In the genomic region with DNA sequence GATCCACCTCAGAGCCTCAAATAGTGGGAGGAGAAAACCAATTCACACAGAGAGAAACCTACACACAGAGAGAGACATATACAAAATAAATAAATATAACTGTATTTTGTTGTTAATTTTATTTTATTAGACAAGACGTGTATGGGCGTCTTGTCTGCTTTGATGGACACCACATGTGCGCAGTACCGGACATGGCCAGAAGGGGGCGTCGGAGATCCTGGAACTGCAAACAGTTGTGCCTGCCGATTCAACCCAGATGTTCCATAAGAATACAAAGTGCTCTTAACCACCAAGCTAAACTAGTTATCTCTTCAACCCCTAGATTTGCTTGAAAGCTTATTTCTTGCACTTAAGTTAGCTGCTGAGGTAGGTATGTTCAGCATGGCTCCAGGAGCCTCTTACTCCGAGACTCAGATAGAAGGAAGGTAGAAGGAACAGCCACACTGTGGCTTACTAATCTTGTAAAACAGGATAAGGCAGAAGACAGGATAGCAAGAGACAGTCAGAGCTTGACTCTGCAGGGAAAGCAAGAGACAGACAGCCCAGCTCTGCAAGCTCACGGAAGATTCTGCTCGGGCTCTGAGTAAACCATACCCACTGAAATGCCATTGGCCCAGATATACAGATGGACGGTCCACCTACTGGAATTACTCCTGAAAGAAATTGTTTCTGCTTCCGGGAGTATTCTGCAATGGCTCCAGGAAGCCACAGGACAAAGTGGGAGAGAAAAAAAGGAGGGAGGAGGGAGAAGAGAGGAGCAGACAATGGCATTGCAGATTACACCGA, we compare ENCODE assay signal across 8 mouse cellular contexts. TPM values are rescaled to one million over a fixed set of nuclear protein-coding genes. Genes with fewer than 3 reads are reported as not detected.
A peak's percentile ranks its signal among the peaks of the same experiment; 100 is the strongest.
DNase-seq lines count a peak whose midpoint lies in the region; ATAC-seq and TF ChIP-seq lines count a peak whose summit lies in the region.

No protein-coding gene starts in this region.

- H3K36me3 ChIP-seq in midbrain, embryonic 11.5 days (ENCODE audit: control insufficient read depth, insufficient read depth, low read length) = no peaks in the 10 kb centered on the region
- no peaks in the 10 kb centered on the region for H3K36me3 ChIP-seq in midbrain, embryonic 15.5 days (replicated peaks)

- 78% methylated on average over 13 of the region's 13 CpGs for WGBS in midbrain, embryonic 11.5 days
- WGBS in midbrain, embryonic 15.5 days = 74% methylated on average over 13 of the region's 13 CpGs

- H3K4me2 ChIP-seq in midbrain, embryonic 11.5 days = no peak overlapping the region
- H3K4me2 ChIP-seq in midbrain, embryonic 15.5 days = no peak overlapping the region

- TF ChIP-seq CTCF in brain, embryonic 14.5 days (IDR thresholded peaks at IDR 0.05; ENCODE audit: borderline replicate concordance, extremely low read depth, insufficient read depth, insufficient read length) = peak; percentile 73

- H3K27me3 ChIP-seq in midbrain, embryonic 11.5 days (ENCODE audit: control insufficient read depth, insufficient read depth, low read length) = no peaks in the 10 kb centered on the region; the same call in 1 of the 2 replicates
- peaks cover 5% of the 10 kb centered on the region for H3K27me3 ChIP-seq in midbrain, embryonic 15.5 days (replicated peaks)

- H3K4me1 ChIP-seq in midbrain, embryonic 11.5 days (ENCODE audit: control insufficient read depth, insufficient read depth, low read length) = no peaks in the 10 kb centered on the region
- H3K4me1 ChIP-seq in midbrain, embryonic 15.5 days = peaks cover 5% of the 10 kb centered on the region

- no peak overlapping the region for H3K9ac ChIP-seq in midbrain, embryonic 11.5 days (ENCODE audit: low read length)
- no peak overlapping the region for H3K9ac ChIP-seq in midbrain, embryonic 15.5 days

- H3K9me3 ChIP-seq in midbrain, embryonic 11.5 days (ENCODE audit: control insufficient read depth, low read length) = no peaks in the 10 kb centered on the region
- no peaks in the 10 kb centered on the region for H3K9me3 ChIP-seq in midbrain, embryonic 15.5 days

- TF ChIP-seq POLR2A in brain, embryonic 14.5 days (IDR thresholded peaks at IDR 0.05; ENCODE audit: borderline replicate concordance, extremely low read depth, insufficient read depth, insufficient read length, poor library complexity, severe bottlenecking) = no peak

- ATAC-seq in midbrain, embryonic 11.5 days (ENCODE audit: low FRiP score) = no peak
- ATAC-seq in midbrain, embryonic 15.5 days (replicated peaks) = no peak
- ATAC-seq in megakaryocyte-erythroid progenitor cell, adult 5-6 weeks (replicated peaks; ENCODE audit: low FRiP score, low TSS enrichment, poor library complexity, severe bottlenecking) = peak; percentile 61; the same call in 1 of the 2 replicates
- no peak for ATAC-seq in activated CD4-positive, CD25-positive, alpha-beta regulatory T cell, adult 4 months

- no peak overlapping the region for H3K27ac ChIP-seq in midbrain, embryonic 11.5 days (ENCODE audit: low read depth, low read length)
- H3K27ac ChIP-seq in midbrain, embryonic 15.5 days = no peak overlapping the region

- H3K4me3 ChIP-seq in midbrain, embryonic 11.5 days (ENCODE audit: low read depth, low read length) = no peak overlapping the region
- H3K4me3 ChIP-seq in midbrain, embryonic 15.5 days = no peak overlapping the region

- peak; percentile 51 to 69 for DNase-seq in cerebellum, postnatal 10 days
- no peak for DNase-seq in cerebellum, adult 11 months
- DNase-seq in midbrain, embryonic 11.5 days (ENCODE audit: low spot score, missing footprints) = peak; percentile 88
- DNase-seq in brain, embryonic 14.5 days (ENCODE audit: low read depth) = no peak
- DNase-seq in induced T-regulatory cell, adult 2 months (ENCODE audit: low read depth) = peak; percentile 74

RNA-seq across cellular contexts. Expression of gene Cmc2, which starts 54.9 kb away (rescaled TPM):
- 77.6 and 79.5 TPM in 2 replicates for polyA plus RNA-seq in midbrain, embryonic 11.5 days (2014; fragmentation: Nextera tagmentation; extraction: Ambion mirVana)
- polyA plus RNA-seq in midbrain, embryonic 15.5 days (2015; fragmentation: Nextera tagmentation; extraction: Ambion mirVana) = 26.5 and 28.7 TPM in 2 replicates
- 13.2 and 13.5 TPM in 2 replicates for polyA plus RNA-seq in brain, embryonic 14.5 days (2012; rRNA removed)
- 45.4 and 48.0 TPM in 2 replicates for total RNA-seq in megakaryocyte-erythroid progenitor cell, adult 5-6 weeks (2014; fragmentation: Nextera tagmentation)
- total RNA-seq in megakaryocyte-erythroid progenitor cell, adult 5-6 weeks (2017) = 51.6 and 53.3 TPM in 2 replicates
- polyA plus RNA-seq in activated CD4-positive, CD25-positive, alpha-beta regulatory T cell, adult 4 months (2017; shearing (Covaris generic)) = 10 to 100 TPM; 34.8 to 43.4 TPM

RNA-seq across cellular contexts. Expression of gene Cenpn, which starts 55.2 kb away (rescaled TPM):
- polyA plus RNA-seq in midbrain, embryonic 11.5 days (2014; fragmentation: Nextera tagmentation; extraction: Ambion mirVana) = 53.0 and 54.0 TPM in 2 replicates
- polyA plus RNA-seq in midbrain, embryonic 15.5 days (2015; fragmentation: Nextera tagmentation; extraction: Ambion mirVana) = 8.1 and 8.8 TPM in 2 replicates
- polyA plus RNA-seq in brain, embryonic 14.5 days (2012; rRNA removed) = 12.0 and 20.0 TPM in 2 replicates
- total RNA-seq in megakaryocyte-erythroid progenitor cell, adult 5-6 weeks (2014; fragmentation: Nextera tagmentation) = 48.4 and 59.1 TPM in 2 replicates
- total RNA-seq in megakaryocyte-erythroid progenitor cell, adult 5-6 weeks (2017) = 44.1 and 44.8 TPM in 2 replicates
- polyA plus RNA-seq in activated CD4-positive, CD25-positive, alpha-beta regulatory T cell, adult 4 months (2017; shearing (Covaris generic)) = 1 to 10 TPM; 7.4 to 8.5 TPM

Comparison
In these comparisons a context has a peak if more than half of its experiments do, and no peak if none do; other contexts are left out.
1. DNase-seq: peak in cerebellum, postnatal 10 days (2 of 2), midbrain, embryonic 11.5 days (single experiment) and induced T-regulatory cell, adult 2 months (single experiment); none in cerebellum, adult 11 months (single experiment) and brain, embryonic 14.5 days (single experiment).